Mouse (Mus musculus) hindbrain, postnatal 0 days (tissue): ENCODE results near the gene Unc79. TPM values are rescaled to one million over a fixed set of nuclear protein-coding genes. Genes with fewer than 3 reads are reported as not detected.
A peak's percentile ranks its signal among the peaks of the same experiment; 100 is the strongest.

Experiments
- ATAC-seq: fragments of 200-750 bp; cut with Nextera tagmentation; 2 replicates; pipeline ENCODE4 v1.8.0; 2017; ENCODE audit warnings: mild to moderate bottlenecking, moderate TSS enrichment, moderate library complexity
- DNase-seq: peaks from one replicate; pipeline ENCODE4 v3.0.0-alpha.2; 2015; ENCODE audit warnings: low spot score
- H3K27ac ChIP-seq: fragments of 300-500 bp; sonication (generic); 2 replicates; pipeline ENCODE4 v1.5.1; 2014; ENCODE audit warnings: mild to moderate bottlenecking
- H3K27me3 ChIP-seq: fragments of 300-500 bp; sonication (generic); 2 replicates; pipeline ENCODE4 v1.6.1; 2014; ENCODE audit warnings: low read length, mixed read lengths; ENCODE audit not compliant: insufficient read depth
- H3K36me3 ChIP-seq: fragments of 300-500 bp; sonication (generic); 2 replicates; pipeline ENCODE4 v1.6.1; 2014; ENCODE audit warnings: low read length, mixed read lengths; ENCODE audit not compliant: insufficient read depth
- H3K4me1 ChIP-seq: fragments of 300-500 bp; sonication (generic); 2 replicates; pipeline ENCODE4 v1.6.1; 2014; ENCODE audit warnings: antibody characterized with exemption, low read length, mixed read lengths; ENCODE audit not compliant: insufficient read depth
- H3K4me2 ChIP-seq: fragments of 300-500 bp; sonication (generic); 2 replicates; pipeline ENCODE4 v1.6.1; 2014; ENCODE audit warnings: low read depth, mild to moderate bottlenecking, low read length, moderate library complexity, mixed read lengths
- H3K4me3 ChIP-seq: fragments of 300-500 bp; sonication (generic); 2 replicates; pipeline ENCODE4 v1.5.1; 2014; ENCODE audit warnings: low read length
- H3K9ac ChIP-seq: fragments of 300-500 bp; sonication (generic); replicated peaks from 2 replicates; pipeline ENCODE4 v1.6.1; 2014; ENCODE audit warnings: mild to moderate bottlenecking, low read length, moderate library complexity, mixed read lengths
- H3K9me3 ChIP-seq: fragments of 300-500 bp; sonication (generic); 2 replicates; pipeline ENCODE4 v1.6.1; 2016; ENCODE audit warnings: low read length, mixed read lengths
- CTCF ChIP-seq: IDR thresholded peaks from 2 replicates; pipeline ENCODE4 v1.5.1; 2016; ENCODE audit warnings: antibody characterized with exemption, control low read depth, low read depth
- WGBS: fragments of 180-500 bp; shearing (Covaris S2); extraction: QIAGEN DNeasy Blood & Tissue Kit; methylation state at CpG from one replicate; pipeline ENCODE4 v1.1.7; 2014; 5-methylcytosine and 5-hydroxymethylcytosine counted together
- polyA plus RNA-seq: library from polyadenylated mRNA; unstranded; fragments of >200 nt; fragmentation: Nextera tagmentation; extraction: Ambion mirVana; gene quantifications from 2 replicates; pipeline ENCODE4 v1.2.1, GENCODE M21; 2015
- total RNA-seq: library from RNA; depleted of rRNA; stranded (reverse); fragments of >200 nt; gene quantifications from 2 replicates; pipeline ENCODE4 v1.2.3, GENCODE M21; 2014

Gene Unc79
- total and polyA plus RNA-seq, 2 experiments from 2014 or later, result 4.7 to 40.7 TPM

DNA sequence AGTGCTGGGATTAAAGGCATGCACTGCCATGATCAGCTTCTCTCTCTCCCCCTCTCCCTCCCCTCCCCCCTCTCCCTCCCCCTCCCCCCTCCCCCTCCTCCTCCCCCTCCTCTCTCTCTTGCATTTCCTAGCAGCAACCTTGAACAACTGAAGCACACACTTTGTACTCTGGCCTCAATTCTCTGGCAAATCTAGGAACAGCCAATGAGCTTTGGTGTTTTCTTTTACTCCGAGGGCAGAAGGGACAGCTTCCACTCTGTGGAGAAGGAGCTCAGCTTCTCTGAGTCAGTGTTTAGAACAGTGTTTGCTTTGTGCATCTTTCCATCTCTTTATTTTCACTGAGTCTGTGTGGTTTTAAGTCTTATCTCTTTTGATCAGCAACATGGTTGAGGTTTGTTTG is 12.8 kb upstream of the Unc79 start:
- Histone ChIP-seq H3K4me2 (no peak overlapping the region), H3K27ac (no peak overlapping the region), H3K9ac (no peak overlapping the region), H3K4me3 (no peak overlapping the region), H3K36me3 (no peaks in the 10 kb centered on the region), H3K9me3 (no peaks in the 10 kb centered on the region), H3K27me3 (no peaks in the 10 kb centered on the region), H3K4me1 (no peaks in the 10 kb centered on the region)
- DNase-seq (no peak), ATAC-seq (no peak)
- WGBS, result 42% methylated on average over 1 of the region's 1 CpGs
- TF ChIP-seq CTCF, result no peak

DNA sequence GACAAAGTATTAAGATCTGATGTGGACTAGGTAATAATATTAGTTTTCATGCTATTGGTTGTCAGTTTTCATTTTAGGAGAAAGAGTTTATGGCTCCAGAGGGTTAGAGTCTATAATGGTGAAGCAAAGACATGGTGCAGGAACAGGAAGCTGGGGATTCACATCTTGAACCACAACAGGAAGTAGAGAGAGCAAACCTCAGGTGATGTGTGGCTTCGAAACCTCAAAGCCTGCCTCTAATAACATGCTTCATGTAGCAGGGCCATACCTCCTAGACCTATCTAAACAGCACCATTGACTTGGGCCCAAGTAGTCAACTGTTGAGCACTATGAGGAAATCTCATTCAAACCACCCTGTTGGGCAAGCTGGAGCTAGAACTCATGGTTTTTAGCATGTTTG is 3.1 kb upstream of the Unc79 start:
- H3K9me3 ChIP-seq, result no peaks in the 10 kb centered on the region
- H3K36me3 ChIP-seq, result no peaks in the 10 kb centered on the region
- DNase-seq, result no peak
- 84% methylated on average over 1 of the region's 1 CpGs for WGBS
- no peak for ATAC-seq
- H3K27ac ChIP-seq, result no peak overlapping the region
- no peak for TF ChIP-seq CTCF
- H3K4me3 ChIP-seq, result no peak overlapping the region
- H3K9ac ChIP-seq, result no peak overlapping the region
- no peaks in the 10 kb centered on the region for H3K4me1 ChIP-seq
- H3K4me2 ChIP-seq, result no peak overlapping the region
- H3K27me3 ChIP-seq, result no peaks in the 10 kb centered on the region

DNA sequence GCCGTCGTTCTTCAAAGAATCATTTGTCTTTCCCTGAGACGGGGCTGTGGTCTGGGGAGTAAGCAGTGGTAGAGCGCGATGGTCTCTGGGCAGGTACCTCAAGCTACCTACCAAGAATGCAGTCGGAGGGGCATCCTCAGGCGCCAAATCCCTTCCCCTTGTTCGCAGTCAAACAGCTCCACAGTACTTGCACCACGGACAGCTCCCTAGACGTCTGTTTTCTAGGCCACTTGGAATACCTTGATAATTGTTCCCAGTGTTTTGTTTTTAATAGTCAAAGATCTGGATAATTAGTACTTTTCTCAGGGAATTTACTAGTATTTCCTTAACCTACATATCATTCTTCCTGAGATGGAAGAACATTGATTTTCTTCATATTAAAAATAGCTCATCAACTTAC is 833 bp upstream of the Unc79 start:
- no peak overlapping the region for H3K27ac ChIP-seq
- no peak for ATAC-seq

DNA sequence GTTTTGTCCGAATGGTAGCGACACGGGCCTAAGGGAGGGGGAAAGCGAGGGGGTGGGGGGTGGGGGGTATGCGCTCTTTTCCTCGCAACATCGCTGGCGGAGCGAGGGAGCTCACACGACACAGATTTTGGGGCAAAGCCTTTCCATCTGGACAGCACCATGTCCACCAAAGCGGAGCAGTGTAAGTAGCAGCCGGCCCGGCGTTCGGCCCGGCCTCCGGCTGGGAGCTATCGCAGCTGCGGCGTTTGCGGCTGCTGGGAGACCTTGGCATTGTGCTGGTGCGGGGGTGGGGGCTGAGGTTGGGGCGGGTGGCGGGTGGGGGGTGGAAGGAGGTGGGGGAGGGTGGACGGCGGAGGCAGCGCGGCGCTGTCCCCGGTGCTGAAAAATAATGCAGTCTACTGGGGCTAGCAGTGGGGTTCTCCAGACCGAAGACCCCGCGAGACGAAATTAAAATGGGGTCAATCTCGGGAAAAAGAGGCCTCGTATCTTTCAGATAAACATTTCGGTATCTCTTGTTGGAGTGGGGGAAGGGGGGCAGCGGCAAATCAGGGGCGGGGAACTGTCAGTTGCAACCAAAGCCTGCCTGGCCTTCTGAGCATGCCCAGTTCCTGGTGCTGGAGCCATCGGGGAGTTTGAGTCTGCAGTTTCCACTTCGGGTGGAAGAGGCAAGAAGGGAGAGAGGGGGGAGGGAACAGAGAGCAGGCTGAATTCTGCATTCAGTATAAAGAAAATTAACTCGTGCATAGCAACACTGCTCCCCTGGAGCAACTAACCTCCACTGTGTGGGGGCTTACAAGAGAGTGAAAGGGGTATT is 943 bp downstream of the Unc79 start:
- Histone ChIP-seq H3K9ac (peak overlapping the region; percentile 71), H3K4me1 (peaks cover 7% of the 10 kb centered on the region; the same call in 1 of the 2 replicates), H3K27ac (peak overlapping the region; percentile 96), H3K4me3 (peak overlapping the region; percentile 71), H3K9me3 (no peaks in the 10 kb centered on the region), H3K36me3 (no peaks in the 10 kb centered on the region), H3K27me3 (no peaks in the 10 kb centered on the region), H3K4me2 (peak overlapping the region; percentile 76)
- peak; percentile 87 for ATAC-seq
- peak; percentile 89 for DNase-seq
- TF ChIP-seq CTCF, result no peak
- WGBS, result under 1% methylated on average over 42 of the region's 42 CpGs

More for the DNA sequence above, 833 bp upstream of the Unc79 start:
- Histone ChIP-seq H3K27me3 (no peaks in the 10 kb centered on the region), H3K9me3 (no peaks in the 10 kb centered on the region), H3K9ac (no peak overlapping the region), H3K4me2 (peak overlapping the region; percentile 76), H3K4me3 (peak overlapping the region; percentile 71), H3K4me1 (peaks cover 5% of the 10 kb centered on the region; the same call in 1 of the 2 replicates), H3K36me3 (no peaks in the 10 kb centered on the region)
- no peak for DNase-seq
- TF ChIP-seq CTCF, result no peak
- 22% methylated on average over 10 of the region's 10 CpGs for WGBS

DNA sequence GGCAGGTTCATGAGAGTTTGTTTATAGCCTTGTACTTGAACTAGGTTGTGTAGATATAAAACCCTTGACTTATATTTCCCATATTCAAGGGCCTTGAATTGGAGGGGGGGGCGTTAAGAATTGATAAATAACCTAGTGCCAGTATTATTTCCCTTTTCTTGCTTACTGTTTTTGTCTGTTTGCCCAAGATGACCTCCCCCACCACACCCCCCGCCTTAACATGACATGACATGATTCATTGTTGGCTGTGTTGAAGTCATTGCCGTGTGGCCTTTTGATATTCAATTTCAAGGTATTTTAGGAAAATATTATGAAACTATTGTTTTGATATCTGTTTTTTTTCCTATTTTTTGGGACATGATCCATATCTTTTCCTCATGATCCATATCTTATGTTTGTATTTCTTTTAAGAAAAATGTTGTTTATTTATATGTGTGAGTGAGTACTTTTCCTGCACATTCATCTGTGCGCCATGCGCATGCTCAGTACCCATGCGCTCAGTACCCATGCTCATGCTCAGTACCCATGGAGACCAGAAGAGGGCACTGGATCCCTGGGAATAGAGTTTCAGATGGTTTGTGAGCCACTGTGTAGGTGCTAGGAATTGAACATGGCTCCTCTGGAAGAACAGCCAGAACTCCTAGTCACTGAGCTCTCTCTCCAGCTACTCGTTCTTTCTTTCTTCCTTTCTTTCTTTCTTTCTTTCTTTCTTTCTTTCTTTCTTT is 11.6 kb downstream of the Unc79 start:
- no peaks in the 10 kb centered on the region for H3K36me3 ChIP-seq
- no peak for ATAC-seq

DNA sequence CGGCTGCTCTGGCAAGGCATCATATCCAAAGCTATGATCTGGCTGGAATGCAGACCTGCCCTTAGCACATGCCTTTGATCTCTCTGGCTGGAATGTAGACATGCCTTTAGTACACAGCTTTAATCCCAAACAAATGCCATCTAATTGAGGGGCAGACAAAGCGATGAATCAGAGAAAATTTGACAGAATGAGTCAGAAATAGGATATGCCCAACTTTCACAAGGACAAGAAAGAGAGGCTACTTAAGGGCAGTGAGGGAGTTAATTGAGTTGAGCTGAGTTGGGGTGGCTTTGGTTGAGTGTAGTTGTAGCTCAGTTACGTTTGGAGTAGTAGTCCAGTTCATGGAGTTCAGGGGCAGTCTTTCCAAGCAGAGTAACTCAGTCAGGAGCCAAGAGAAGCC is 12.4 kb downstream of the Unc79 start:
- ATAC-seq (no peak), DNase-seq (no peak)
- no peaks in the 10 kb centered on the region for H3K27me3 ChIP-seq
- H3K9me3 ChIP-seq, result no peaks in the 10 kb centered on the region
- 69% methylated on average over 3 of the region's 3 CpGs for WGBS
- H3K4me2 ChIP-seq, result no peak overlapping the region
- H3K4me3 ChIP-seq, result no peak overlapping the region
- no peak overlapping the region for H3K27ac ChIP-seq
- no peaks in the 10 kb centered on the region for H3K4me1 ChIP-seq
- no peak overlapping the region for H3K9ac ChIP-seq
- H3K36me3 ChIP-seq, result no peaks in the 10 kb centered on the region
- no peak for TF ChIP-seq CTCF

More for the DNA sequence above, 11.6 kb downstream of the Unc79 start:
- Histone ChIP-seq H3K4me2 (no peak overlapping the region), H3K4me1 (no peaks in the 10 kb centered on the region), H3K27me3 (no peaks in the 10 kb centered on the region), H3K9ac (no peak overlapping the region), H3K27ac (no peak overlapping the region), H3K4me3 (no peak overlapping the region), H3K9me3 (no peaks in the 10 kb centered on the region)
- no peak for TF ChIP-seq CTCF
- 88% methylated on average over 7 of the region's 7 CpGs for WGBS
- no peak for DNase-seq
